Comparison of ENCODE assay signal across 1 mouse cellular context in genomic region chr15:98985240-98985981, GRCm38 (mm10).
TF ChIP-seq lines count a peak whose summit lies in the region.

No protein-coding gene starts in this region.

TF ChIP-seq in myocyte, 11 proteins besides CTCF, POLR2A, EP300 and RAD21 (continued from another document):
- TF ChIP-seq MAX (IDR thresholded peaks at IDR 0.05; ENCODE audit: low read depth) (peak; percentile 9), POLR2AphosphoS2 (IDR thresholded peaks at IDR 0.05; ENCODE audit: insufficient read length, low read depth) (peak; percentile 90), TCF12 (IDR thresholded peaks at IDR 0.05; ENCODE audit: insufficient read depth, poor library complexity, severe bottlenecking) (peak; percentile 46), SRF (IDR thresholded peaks at IDR 0.05; ENCODE audit: control insufficient read depth, insufficient read length, low read depth) (peak; percentile 42), TCF3 (IDR thresholded peaks at IDR 0.05; ENCODE audit: insufficient read length, low read depth) (no peak)
TF ChIP-seq in myocyte: peak in this region for 6.
